In genomic region chr9:119803845-119804500, GRCm38 (mm10) we compare ENCODE assay signal across 16 mouse cellular contexts. TPM values are rescaled to one million over a fixed set of nuclear protein-coding genes. Genes with fewer than 3 reads are reported as not detected.
DNase-seq lines count a peak whose midpoint lies in the region; ATAC-seq and TF ChIP-seq lines count a peak whose summit lies in the region.
"Had no signal": no experiment of that assay in that cellular context is flagged by ENCODE, and none has a peak within 500 bp of the region (broad histone marks: within the 10 kb centered on the region; RNA-seq: fewer than 3 reads in every experiment).

No protein-coding gene starts in this region.

- H3K9me3 ChIP-seq in hindbrain, embryonic 10.5 days = no peaks in the 10 kb centered on the region
- H3K9me3 ChIP-seq in hindbrain, postnatal 0 days (ENCODE audit: low read length) = no peaks in the 10 kb centered on the region
- H3K9me3 ChIP-seq in forebrain, embryonic 15.5 days = no peaks in the 10 kb centered on the region
- no peaks in the 10 kb centered on the region for H3K9me3 ChIP-seq in midbrain, embryonic 11.5 days (ENCODE audit: control insufficient read depth, low read length)
- H3K9me3 ChIP-seq: embryonic facial prominence, embryonic 12.5 days had no signal

- WGBS in hindbrain, embryonic 10.5 days = 67% methylated on average over 15 of the region's 15 CpGs
- WGBS in hindbrain, postnatal 0 days = 49% methylated on average over 15 of the region's 15 CpGs
- 18% methylated on average over 15 of the region's 15 CpGs for WGBS in forebrain, embryonic 15.5 days
- 39% methylated on average over 15 of the region's 15 CpGs for WGBS in midbrain, embryonic 11.5 days

- H3K4me2 ChIP-seq in hindbrain, postnatal 0 days (ENCODE audit: low read depth, low read length) = no peak overlapping the region
- H3K4me2 ChIP-seq in forebrain, embryonic 15.5 days (replicated peaks) = no peak overlapping the region
- H3K4me2 ChIP-seq in midbrain, embryonic 11.5 days = peak overlapping the region; percentile 25; the same call in 1 of the 2 replicates
- H3K4me2 ChIP-seq: embryonic facial prominence, embryonic 12.5 days had no signal

- peaks cover 34% of the 10 kb centered on the region for H3K4me1 ChIP-seq in hindbrain, embryonic 10.5 days (replicated peaks)
- peaks cover 14% of the 10 kb centered on the region for H3K4me1 ChIP-seq in hindbrain, postnatal 0 days (ENCODE audit: insufficient read depth, low read length)
- peaks cover 17% of the 10 kb centered on the region for H3K4me1 ChIP-seq in forebrain, embryonic 15.5 days
- H3K4me1 ChIP-seq in midbrain, embryonic 11.5 days (ENCODE audit: control insufficient read depth, insufficient read depth, low read length) = peaks cover 25% of the 10 kb centered on the region

- peaks cover 16% of the 10 kb centered on the region for H3K27me3 ChIP-seq in hindbrain, embryonic 10.5 days (ENCODE audit: insufficient read depth, poor library complexity, severe bottlenecking)
- H3K27me3 ChIP-seq in hindbrain, postnatal 0 days (ENCODE audit: insufficient read depth, low read length) = no peaks in the 10 kb centered on the region
- no peaks in the 10 kb centered on the region for H3K27me3 ChIP-seq in forebrain, embryonic 15.5 days
- H3K27me3 ChIP-seq in midbrain, embryonic 11.5 days (ENCODE audit: control insufficient read depth, insufficient read depth, low read length) = no peaks in the 10 kb centered on the region; the same call in 1 of the 2 replicates
- H3K27me3 ChIP-seq: embryonic facial prominence, embryonic 12.5 days had no signal

- TF ChIP-seq CTCF in hindbrain, postnatal 0 days (IDR thresholded peaks at IDR 0.05; ENCODE audit: low read depth) = no peak

- no peak for ATAC-seq in hindbrain, postnatal 0 days
- peak; percentile 75 for ATAC-seq in CD4-positive, CD25-positive, alpha-beta regulatory T cell, adult 4 months
- peak; percentile 39 for ATAC-seq in forebrain, embryonic 15.5 days (replicated peaks)
- peak; percentile 72 for ATAC-seq in midbrain, embryonic 11.5 days (ENCODE audit: low FRiP score)

- no peaks in the 10 kb centered on the region for H3K36me3 ChIP-seq in hindbrain, embryonic 10.5 days
- H3K36me3 ChIP-seq in hindbrain, postnatal 0 days (ENCODE audit: insufficient read depth, low read length) = no peaks in the 10 kb centered on the region
- no peaks in the 10 kb centered on the region for H3K36me3 ChIP-seq in forebrain, embryonic 15.5 days
- H3K36me3 ChIP-seq in midbrain, embryonic 11.5 days (ENCODE audit: control insufficient read depth, insufficient read depth, low read length) = no peaks in the 10 kb centered on the region
- H3K36me3 ChIP-seq: embryonic facial prominence, embryonic 12.5 days had no signal

- H3K9ac ChIP-seq in hindbrain, postnatal 0 days (replicated peaks; ENCODE audit: low read length) = no peak overlapping the region
- H3K9ac ChIP-seq in forebrain, embryonic 15.5 days (replicated peaks) = no peak overlapping the region
- no peak overlapping the region; the same call in 1 of the 2 replicates for H3K9ac ChIP-seq in midbrain, embryonic 11.5 days (ENCODE audit: low read length)
- H3K9ac ChIP-seq: embryonic facial prominence, embryonic 12.5 days; liver, embryonic 14.5 days had no signal

- H3K4me3 ChIP-seq in hindbrain, embryonic 10.5 days = no peak overlapping the region
- no peak overlapping the region for H3K4me3 ChIP-seq in hindbrain, postnatal 0 days (ENCODE audit: low read length)
- H3K4me3 ChIP-seq in forebrain, embryonic 15.5 days = no peak overlapping the region
- H3K4me3 ChIP-seq in midbrain, embryonic 11.5 days (ENCODE audit: low read depth, low read length) = no peak overlapping the region
- H3K4me3 ChIP-seq: embryonic facial prominence, embryonic 12.5 days had no signal

- no peak for DNase-seq in hindbrain, embryonic 10.5 days (ENCODE audit: low spot score)
- no peak for DNase-seq in hindbrain, postnatal 0 days (ENCODE audit: low spot score)
- peak; percentile 90 for DNase-seq in midbrain, embryonic 11.5 days (ENCODE audit: low spot score, missing footprints)
- no peak for DNase-seq in left cerebral cortex, adult 8-10 months (ENCODE audit: low spot score in 2 of 2)
- no peak for DNase-seq in layer of hippocampus, adult 9-11 months
- DNase-seq in gastrocnemius, postnatal 10 days = no peak
- DNase-seq: adrenal gland, postnatal 14 days; cerebellum, postnatal 10 days; gastrocnemius, postnatal 25 days had no signal

- peak overlapping the region; percentile 71 for H3K27ac ChIP-seq in hindbrain, embryonic 10.5 days
- no peak overlapping the region for H3K27ac ChIP-seq in hindbrain, postnatal 0 days
- H3K27ac ChIP-seq in forebrain, embryonic 15.5 days (replicated peaks) = peak overlapping the region; percentile 17; the same call in 1 of the 2 replicates
- peak overlapping the region; percentile 64; the same call in 1 of the 2 replicates for H3K27ac ChIP-seq in midbrain, embryonic 11.5 days (ENCODE audit: low read depth, low read length)
- H3K27ac ChIP-seq: embryonic facial prominence, embryonic 12.5 days; kidney, postnatal 0 days; liver, embryonic 14.5 days had no signal

RNA-seq across cellular contexts. Expression of gene Scn11a, which starts 21.3 kb away (rescaled TPM):
- polyA plus RNA-seq in hindbrain, embryonic 10.5 days (2016; fragmentation: Nextera tagmentation; extraction: Ambion mirVana) = 0.08 and 0.10 TPM in 2 replicates
- 0.52 and 0.65 TPM in 2 replicates for total RNA-seq in hindbrain, postnatal 0 days (2014; rRNA removed)
- polyA plus RNA-seq in hindbrain, postnatal 0 days (2015; fragmentation: Nextera tagmentation; extraction: Ambion mirVana) = 0.16 and 0.23 TPM in 2 replicates
- 1 to 10 TPM in 1 of 2 experiments, under 1 TPM in 1; 0.83 to 1.1 TPM for polyA plus RNA-seq in CD4-positive, CD25-positive, alpha-beta regulatory T cell, adult 4 months (2017; shearing (Covaris generic))
- polyA plus RNA-seq in forebrain, embryonic 15.5 days (2015; fragmentation: Nextera tagmentation; extraction: Ambion mirVana) = 0.18 and 0.22 TPM in 2 replicates
- 0.23 TPM in 2 replicates for polyA plus RNA-seq in midbrain, embryonic 11.5 days (2014; fragmentation: Nextera tagmentation; extraction: Ambion mirVana)
- total RNA-seq in left cerebral cortex, adult 8-10 months (2022) = under 1 TPM; 0.15 to 0.27 (median 0.16) TPM
- total RNA-seq in gastrocnemius, postnatal 10 days (2021) = under 1 TPM in 1 of 2 experiments, not detected in 1; 0.05 TPM
- polyA plus RNA-seq: heart, embryonic 14.5 days; stomach, embryonic 14.5 days had no signal
